Mouse (Mus musculus) urinary bladder, postnatal 36 days (tissue): ENCODE data around the gene Chd1.
"Not testable (repeated sequence)": the region's sequence is repeated elsewhere in the genome, so short reads cannot be mapped to it uniquely, and the experiment has no call there.

Experiments
- DNase-seq, 2 experiments: peaks; one replicate each; pipeline ENCODE4 v3.0.0; 2022; ENCODE audit warnings: low spot score in 2 of 2, mixed read lengths in 1 of 2

Chd1 gene

GRCm38 (mm10) chr17:15737346-15737917 is 32.7 kb downstream of the Chd1 start:
- no peak for DNase-seq

- DNase-seq: no peak
Observed at GRCm38 (mm10) chr17:15741836-15742235, 37.1 kb downstream of the Chd1 start.

- DNase-seq: no peak
Observed at GRCm38 (mm10) chr17:15742953-15743352, 38.2 kb downstream of the Chd1 start.

- DNase-seq: no peak
Observed at GRCm38 (mm10) chr17:15743379-15743778, 38.6 kb downstream of the Chd1 start.

GRCm38 (mm10) chr17:15746696-15747095 is 41.9 kb downstream of the Chd1 start:
- no peak for DNase-seq

- DNase-seq: no peak
Observed at GRCm38 (mm10) chr17:15748022-15748421, 43.3 kb downstream of the Chd1 start.

GRCm38 (mm10) chr17:15751264-15751663 is 46.5 kb downstream of the Chd1 start:
- DNase-seq: not testable (repeated sequence)

GRCm38 (mm10) chr17:15761191-15761590 is 56.4 kb downstream of the Chd1 start:
- DNase-seq: no peak

GRCm38 (mm10) chr17:15769081-15769724 is 64.4 kb downstream of the Chd1 start:
- no peak for DNase-seq

- no peak for DNase-seq
Observed at GRCm38 (mm10) chr17:15773956-15774355, 69.2 kb downstream of the Chd1 start.

GRCm38 (mm10) chr17:15774565-15775215 is 69.9 kb downstream of the Chd1 start:
- DNase-seq: no peak

GRCm38 (mm10) chr17:15776349-15776748 is 71.6 kb downstream of the Chd1 start:
- DNase-seq: no peak

GRCm38 (mm10) chr17:15777979-15778378 is 73.2 kb downstream of the Chd1 start:
- DNase-seq: no peak

GRCm38 (mm10) chr17:15787036-15787435 is 82.3 kb downstream of the Chd1 start:
- DNase-seq: no peak

- DNase-seq: no peak
Observed at GRCm38 (mm10) chr17:15790716-15791115, 85.9 kb downstream of the Chd1 start.

GRCm38 (mm10) chr17:15799195-15799793 is 94.5 kb downstream of the Chd1 start:
- DNase-seq: no peak

- no peak for DNase-seq
Observed at GRCm38 (mm10) chr17:15804008-15804812, 99.4 kb downstream of the Chd1 start.

- DNase-seq: no peak
Observed at GRCm38 (mm10) chr17:15807295-15807984, 102.7 kb downstream of the Chd1 start.

GRCm38 (mm10) chr17:15808015-15808414 is 103.2 kb downstream of the Chd1 start:
- no peak for DNase-seq

- DNase-seq: no peak
Observed at GRCm38 (mm10) chr17:15808468-15809374, 104.0 kb downstream of the Chd1 start.
